Mouse (Mus musculus) gastrocnemius, adult 2 months (tissue): Measurements from ENCODE around the gene Ralgapa1. TPM values are rescaled to one million over a fixed set of nuclear protein-coding genes. Genes with fewer than 3 reads are reported as not detected.
"Not testable (repeated sequence)": the region's sequence is repeated elsewhere in the genome, so short reads cannot be mapped to it uniquely, and the experiment has no call there.

Source experiments
- DNase-seq: peaks from one replicate; pipeline ENCODE4 v3.0.0; 2022
- H3K27ac ChIP-seq: fragments of 200-600 bp; 2 replicates; pipeline ENCODE4 v1.8.1; 2022; ENCODE audit warnings: mild to moderate bottlenecking
- H3K4me3 ChIP-seq: fragments of 200-600 bp; 2 replicates; pipeline ENCODE4 v1.8.1; 2022; ENCODE audit warnings: mild to moderate bottlenecking, moderate library complexity
- CTCF ChIP-seq: fragments of 200-600 bp; IDR thresholded peaks from 2 replicates; pipeline ENCODE4 v1.8.1; 2022; ENCODE audit warnings: antibody characterized with exemption, mild to moderate bottlenecking, moderate library complexity
- intact Hi-C: fragments of 180-260 bp; cut with DNase I; formaldehyde crosslinking; loops from one replicate; pipeline ENCODE4 v1.15.1; 2025
- total RNA-seq, 2 experiments: library from RNA; stranded (reverse); gene quantifications; 2 replicates each; pipeline ENCODE4 v1.2.3; 2021

Gene Ralgapa1
- total RNA-seq, 2 experiments from 2014 or later = 37.7 to 44.1 TPM

DNA sequence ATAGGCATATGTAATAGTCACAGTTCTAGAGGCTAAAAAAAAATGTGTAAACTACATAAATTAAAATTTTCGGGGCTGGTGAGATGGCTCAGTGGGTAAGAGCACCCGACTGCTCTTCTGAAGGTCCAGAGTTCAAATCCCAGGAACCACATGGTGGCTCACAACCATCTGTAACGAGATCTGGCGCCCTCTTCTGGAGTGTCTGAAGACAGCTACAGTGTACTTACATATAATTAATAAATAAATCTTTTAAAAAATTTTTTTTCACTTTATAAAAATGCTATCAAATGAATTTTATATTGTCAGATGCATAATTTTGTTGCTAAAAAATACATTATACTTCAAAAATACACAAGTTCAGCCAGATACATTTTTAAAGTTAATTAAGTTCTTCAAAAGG lies 26.5 kb downstream of the Ralgapa1 start:
- TF ChIP-seq CTCF = peak; percentile 44
- DNase-seq, H3K27ac ChIP-seq, intact Hi-C loops, H3K4me3 ChIP-seq: not testable (repeated sequence)

DNA sequence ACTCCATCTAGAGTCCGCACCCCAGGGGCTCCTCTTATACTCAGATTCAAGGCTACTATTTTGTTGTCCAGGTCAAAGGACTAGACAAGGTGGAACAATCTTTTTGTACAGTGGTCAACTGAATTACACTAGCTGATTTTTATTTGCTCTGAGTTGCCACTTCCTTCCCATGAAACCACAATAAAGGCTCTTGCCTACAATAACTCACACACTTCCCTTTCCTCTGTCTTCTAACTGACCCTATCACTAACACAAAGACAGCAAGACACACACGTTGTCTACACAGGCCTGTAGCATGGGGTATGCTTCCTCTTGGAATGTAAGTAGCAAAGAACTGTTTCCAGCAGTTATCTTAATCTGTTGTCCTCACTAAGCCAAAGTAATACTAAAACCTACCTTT lies 35.7 kb downstream of the Ralgapa1 start:
- intact Hi-C loops = no loop called here
- H3K27ac ChIP-seq = no peak overlapping the region
- DNase-seq = no peak
- TF ChIP-seq CTCF = no peak
- no peak overlapping the region for H3K4me3 ChIP-seq

DNA sequence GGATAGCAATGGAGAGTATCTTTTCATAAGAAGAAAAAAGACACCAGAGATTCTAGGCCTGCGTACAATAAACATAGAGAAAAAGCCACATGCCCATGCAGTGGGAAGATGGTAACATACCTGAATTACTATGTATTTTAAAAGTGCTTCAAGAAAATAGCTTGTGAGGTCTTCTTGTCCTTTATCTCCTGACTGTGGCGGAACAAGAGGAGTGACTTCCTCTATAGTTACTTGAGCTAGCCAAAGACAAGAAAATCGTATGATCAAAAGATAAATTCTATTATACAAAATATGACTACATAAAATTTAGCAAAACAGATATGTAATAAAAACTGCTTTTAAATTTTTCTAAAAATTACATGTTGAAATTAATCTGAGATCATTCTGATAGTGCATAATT lies 38.3 kb downstream of the Ralgapa1 start:
- no peak for TF ChIP-seq CTCF
- intact Hi-C loops = no loop called here
- no peak for DNase-seq
- no peak overlapping the region for H3K27ac ChIP-seq
- H3K4me3 ChIP-seq = no peak overlapping the region

DNA sequence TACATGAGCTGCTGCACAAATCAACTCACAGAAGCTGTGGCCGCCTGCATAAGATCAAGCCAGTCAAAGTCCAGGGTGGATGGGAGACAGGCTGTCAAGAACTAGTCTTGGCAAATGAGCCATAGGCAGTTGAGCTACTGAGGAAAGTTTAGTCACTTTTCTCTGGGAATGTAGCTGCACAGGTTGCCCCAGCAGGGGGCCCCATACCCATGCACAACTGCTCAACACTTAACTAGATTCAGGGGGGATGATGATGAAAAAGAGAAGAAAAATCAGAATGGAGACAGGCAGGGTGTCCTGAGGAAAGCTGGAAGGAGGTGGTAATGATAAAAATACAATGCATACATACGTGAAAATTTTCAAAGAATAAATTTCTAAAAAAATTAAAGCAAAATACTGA lies 42.7 kb downstream of the Ralgapa1 start:
- peak; percentile 51 for DNase-seq
- no peak overlapping the region for H3K4me3 ChIP-seq
- peak; percentile 87 for TF ChIP-seq CTCF
- H3K27ac ChIP-seq = no peak overlapping the region
- intact Hi-C loops = loop anchor here (1.0 kb wide), 1 partner anchor 53 kb away; no protein-coding TSS in a partner anchor

DNA sequence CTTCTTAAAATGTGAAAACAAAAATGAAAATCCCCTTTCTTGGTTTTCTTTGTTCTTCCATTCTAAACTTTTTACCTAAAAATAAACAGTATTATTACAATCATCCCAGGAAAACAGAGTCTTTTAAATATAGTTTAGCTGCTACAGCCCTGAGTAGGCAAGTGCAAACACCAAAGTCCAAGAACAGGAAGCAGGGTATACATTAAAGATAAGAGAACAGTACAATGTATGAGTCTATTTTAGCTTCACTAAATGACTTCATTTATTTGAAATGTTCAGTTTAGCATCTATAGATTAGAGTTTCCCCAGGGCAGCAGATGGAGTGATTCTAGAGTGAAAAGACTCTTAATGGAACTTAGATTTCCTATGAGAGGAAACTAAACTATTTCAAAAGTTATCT lies 43.6 kb downstream of the Ralgapa1 start:
- TF ChIP-seq CTCF = no peak
- intact Hi-C loops = no loop called here
- H3K27ac ChIP-seq = no peak overlapping the region

DNA sequence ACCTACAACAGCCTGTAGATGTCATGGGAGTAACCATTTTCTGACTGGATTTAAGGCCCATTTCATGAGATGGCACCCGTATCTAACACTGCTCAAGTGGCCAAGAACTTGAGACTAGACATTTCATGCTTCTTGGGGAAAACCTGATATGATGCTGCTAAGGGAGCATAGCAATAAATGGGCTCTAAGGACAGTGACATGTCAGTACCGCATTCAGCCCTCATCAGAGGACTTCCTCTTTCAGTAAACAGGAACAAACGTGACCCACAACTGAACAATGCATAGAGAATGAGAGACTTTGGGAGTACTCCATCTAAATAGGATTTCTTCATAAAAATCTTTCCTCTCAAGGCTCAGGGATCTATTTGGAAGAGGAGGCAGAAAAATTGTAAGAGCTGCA lies 46.7 kb downstream of the Ralgapa1 start:
- Histone ChIP-seq H3K4me3 (no peak overlapping the region), H3K27ac (no peak overlapping the region)
- DNase-seq = no peak
- intact Hi-C loops = no loop called here
- no peak for TF ChIP-seq CTCF

More for the DNA sequence above, 43.6 kb downstream of the Ralgapa1 start:
- DNase-seq = no peak
- H3K4me3 ChIP-seq = no peak overlapping the region

DNA sequence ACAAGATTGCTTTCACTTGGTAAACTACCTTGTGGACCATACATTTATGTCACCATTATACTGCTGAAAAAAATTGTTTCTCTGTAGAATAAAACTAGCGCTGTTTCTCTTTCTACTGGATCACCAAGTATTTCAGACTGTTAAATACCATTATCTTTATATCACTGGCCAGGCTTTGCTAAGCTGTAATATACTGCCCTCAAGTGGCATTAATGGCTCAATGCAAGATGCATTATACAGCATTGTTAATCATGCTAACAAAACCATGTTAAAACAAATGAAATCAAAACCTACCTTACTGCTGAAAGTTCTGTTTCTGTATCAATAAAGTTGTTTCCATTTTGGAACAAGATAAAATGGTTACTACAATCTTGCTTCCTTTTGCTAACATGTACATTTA lies 100.6 kb downstream of the Ralgapa1 start:
- peak; percentile 66 for TF ChIP-seq CTCF
- no peak overlapping the region for H3K27ac ChIP-seq
- intact Hi-C loops = no loop called here
- DNase-seq = no peak
- H3K4me3 ChIP-seq = no peak overlapping the region

DNA sequence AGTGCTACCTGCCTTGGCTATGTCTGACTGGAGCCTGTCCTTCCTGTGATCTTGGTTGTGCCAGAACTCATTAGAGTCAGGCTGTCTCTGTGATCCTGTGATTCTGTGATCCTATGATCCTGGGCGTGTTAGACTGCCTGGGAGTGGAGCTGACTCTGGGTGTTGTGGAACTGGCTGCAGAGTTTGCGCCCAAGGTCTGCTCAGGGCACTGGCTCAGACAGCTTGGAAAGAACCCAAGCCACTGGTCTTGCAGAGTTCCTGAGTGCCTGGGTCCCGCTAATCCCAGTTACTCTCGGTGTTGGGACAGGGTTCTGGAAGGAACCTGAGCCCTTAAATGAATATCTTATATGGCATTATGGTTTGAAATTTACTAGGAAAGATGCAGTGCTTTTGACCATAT lies 115.1 kb downstream of the Ralgapa1 start:
- DNase-seq = no peak
- no peak for TF ChIP-seq CTCF
- no peak overlapping the region for H3K27ac ChIP-seq
- no peak overlapping the region for H3K4me3 ChIP-seq
- intact Hi-C loops = no loop called here

DNA sequence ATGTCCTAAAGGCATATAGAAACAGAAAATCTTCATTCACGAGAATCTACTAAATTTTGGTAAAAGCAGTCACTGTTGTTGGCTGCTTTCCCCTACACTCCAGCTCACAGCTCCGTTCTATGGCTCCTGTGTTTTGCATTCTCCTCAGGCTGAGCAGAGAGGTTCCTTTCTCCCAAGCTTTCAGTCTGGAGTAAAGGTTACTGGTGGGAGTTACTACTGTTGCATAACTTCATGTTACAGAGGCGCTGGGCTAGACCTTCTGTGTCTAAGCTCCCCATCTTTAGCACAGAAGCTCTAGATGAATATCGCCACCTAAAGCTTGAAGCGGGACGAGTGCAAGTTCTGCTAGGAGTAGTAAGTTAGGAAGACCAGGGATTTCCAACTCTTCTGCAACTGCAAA lies 154.3 kb downstream of the Ralgapa1 start:
- TF ChIP-seq CTCF = no peak
- H3K4me3 ChIP-seq = no peak overlapping the region
- intact Hi-C loops = no loop called here
- no peak overlapping the region for H3K27ac ChIP-seq
- no peak for DNase-seq

DNA sequence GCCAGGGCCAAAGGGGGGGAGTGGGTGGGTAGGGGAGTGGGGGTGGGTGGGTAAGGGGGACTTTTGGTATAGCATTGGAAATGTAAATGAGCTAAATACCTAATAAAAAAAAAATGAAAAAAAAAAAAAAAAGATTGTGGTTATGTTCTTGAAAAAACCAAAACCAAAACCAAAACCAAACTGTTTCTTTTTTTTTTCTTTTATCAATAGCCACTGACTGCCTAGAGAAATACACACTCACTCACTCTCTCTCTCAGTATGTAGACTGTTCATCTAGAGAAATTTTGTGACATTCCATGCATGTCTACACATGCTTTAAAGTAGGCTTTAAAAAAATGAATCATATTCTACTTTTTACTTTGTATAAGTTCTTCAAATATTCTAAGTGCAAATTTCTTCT lies 157.8 kb downstream of the Ralgapa1 start:
- intact Hi-C loops, DNase-seq, H3K27ac ChIP-seq, H3K4me3 ChIP-seq: not testable (repeated sequence)

DNA sequence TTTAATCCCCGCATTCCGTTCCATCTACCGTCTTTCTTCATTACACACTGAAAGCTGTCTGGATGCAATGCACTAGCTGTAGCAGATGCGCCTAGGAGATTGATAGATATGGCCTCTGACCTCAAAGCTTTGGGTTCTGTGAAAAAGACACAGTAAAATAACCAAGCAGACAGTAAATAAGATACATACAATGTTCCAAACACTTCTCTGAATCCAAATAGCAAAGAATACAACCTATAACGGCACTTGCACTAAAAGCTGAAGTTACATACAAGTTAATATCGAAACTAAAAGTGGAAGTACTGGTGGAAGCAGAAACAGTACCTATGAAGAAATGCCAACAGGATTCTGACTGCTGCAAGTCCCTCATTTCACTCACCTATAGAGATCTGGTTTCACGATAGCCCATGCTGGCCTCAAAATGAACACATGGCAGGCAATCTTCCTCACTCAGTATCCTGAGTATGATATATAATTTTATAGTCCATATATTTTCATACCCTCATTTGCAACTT lies 172.9 kb downstream of the Ralgapa1 start:
- TF ChIP-seq CTCF = no peak
- intact Hi-C loops = no loop called here
- DNase-seq = no peak
- Histone ChIP-seq H3K27ac (no peak overlapping the region), H3K4me3 (no peak overlapping the region)

DNA sequence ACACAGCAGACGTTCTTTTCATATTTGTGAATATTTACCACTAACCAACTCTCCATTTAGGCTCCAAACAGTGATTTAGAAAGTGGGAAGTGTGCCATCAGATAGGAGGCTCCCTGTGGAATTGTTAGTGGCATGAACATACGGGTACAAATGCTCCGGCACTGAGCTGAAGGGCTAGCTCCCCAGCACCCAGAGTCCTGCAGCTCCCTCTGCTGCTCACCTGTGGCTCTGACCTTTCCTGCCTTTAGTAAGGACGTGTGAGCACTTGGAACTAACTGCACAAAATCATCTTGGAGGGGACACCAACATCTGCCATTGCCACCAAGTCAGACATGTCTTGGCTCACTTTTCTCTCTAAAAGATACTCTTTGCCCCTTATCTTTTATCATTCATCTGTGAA lies 194.3 kb downstream of the Ralgapa1 start:
- peak; percentile 21; the same call in 1 of the 2 replicates for TF ChIP-seq CTCF
- no peak for DNase-seq
- H3K4me3 ChIP-seq = no peak overlapping the region
- H3K27ac ChIP-seq = no peak overlapping the region
- intact Hi-C loops = no loop called here

DNA sequence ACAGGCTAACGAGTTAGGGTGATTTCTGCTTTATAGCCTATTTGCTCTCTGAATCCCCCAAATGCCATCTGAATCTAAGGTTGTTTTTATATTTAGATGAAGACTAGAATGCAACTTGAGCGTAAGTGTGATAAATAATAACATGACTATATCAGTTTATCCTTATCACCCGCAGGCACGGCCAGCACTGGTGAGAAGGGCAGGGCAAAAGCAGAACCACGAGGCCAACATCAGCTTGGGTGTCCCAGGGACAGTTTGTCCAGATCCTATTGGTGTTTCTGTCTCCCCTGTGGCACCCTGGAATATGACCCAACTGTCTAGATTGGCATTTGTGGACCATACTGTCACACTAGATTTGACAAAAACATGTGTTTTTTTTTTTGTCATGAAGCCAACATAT lies 197.7 kb downstream of the Ralgapa1 start:
- TF ChIP-seq CTCF = no peak
- no peak overlapping the region for H3K4me3 ChIP-seq
- DNase-seq = no peak
- intact Hi-C loops = no loop called here
- H3K27ac ChIP-seq = no peak overlapping the region

DNA sequence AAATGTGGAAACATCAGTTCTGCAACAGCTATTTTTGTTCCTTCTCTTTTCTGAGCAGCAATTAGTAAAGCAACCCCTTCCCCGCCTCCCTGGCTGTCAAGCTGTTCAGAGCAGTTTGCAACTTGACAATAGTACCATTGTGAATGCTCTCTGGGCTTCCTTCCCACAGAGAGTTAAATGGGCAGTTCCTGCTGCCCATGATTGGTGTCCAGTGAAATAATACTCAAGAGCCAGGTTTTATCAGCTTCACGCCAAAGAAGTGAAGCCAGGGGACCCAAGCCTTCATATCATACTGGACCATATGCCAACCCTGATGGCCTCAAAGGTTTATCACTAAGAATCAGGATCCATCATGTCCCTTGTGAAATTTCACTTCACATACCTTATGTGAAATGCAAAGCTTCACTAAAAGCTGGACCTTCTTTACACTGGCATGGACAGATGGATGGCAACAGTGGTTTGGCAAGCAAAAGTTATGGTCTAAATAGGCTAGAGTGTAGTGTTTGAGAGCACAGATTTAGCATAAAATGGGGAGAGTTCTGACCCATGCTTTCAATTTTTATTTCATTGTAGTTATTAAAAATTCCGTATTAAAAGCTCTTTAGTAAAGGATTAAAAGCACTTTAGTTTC lies 198.2 kb downstream of the Ralgapa1 start:
- no peak for DNase-seq
- TF ChIP-seq CTCF = no peak
- H3K4me3 ChIP-seq = no peak overlapping the region
- no peak overlapping the region for H3K27ac ChIP-seq
- intact Hi-C loops = no loop called here
